Mouse (Mus musculus): ENCODE results near the gene Camk2d. TPM values are rescaled to one million over a fixed set of nuclear protein-coding genes. Genes with fewer than 3 reads are reported as not detected.

Camk2d gene
- total and polyA plus RNA-seq, 3 experiments, result 0.07 to 0.35 TPM; not detected in 1

DNA sequence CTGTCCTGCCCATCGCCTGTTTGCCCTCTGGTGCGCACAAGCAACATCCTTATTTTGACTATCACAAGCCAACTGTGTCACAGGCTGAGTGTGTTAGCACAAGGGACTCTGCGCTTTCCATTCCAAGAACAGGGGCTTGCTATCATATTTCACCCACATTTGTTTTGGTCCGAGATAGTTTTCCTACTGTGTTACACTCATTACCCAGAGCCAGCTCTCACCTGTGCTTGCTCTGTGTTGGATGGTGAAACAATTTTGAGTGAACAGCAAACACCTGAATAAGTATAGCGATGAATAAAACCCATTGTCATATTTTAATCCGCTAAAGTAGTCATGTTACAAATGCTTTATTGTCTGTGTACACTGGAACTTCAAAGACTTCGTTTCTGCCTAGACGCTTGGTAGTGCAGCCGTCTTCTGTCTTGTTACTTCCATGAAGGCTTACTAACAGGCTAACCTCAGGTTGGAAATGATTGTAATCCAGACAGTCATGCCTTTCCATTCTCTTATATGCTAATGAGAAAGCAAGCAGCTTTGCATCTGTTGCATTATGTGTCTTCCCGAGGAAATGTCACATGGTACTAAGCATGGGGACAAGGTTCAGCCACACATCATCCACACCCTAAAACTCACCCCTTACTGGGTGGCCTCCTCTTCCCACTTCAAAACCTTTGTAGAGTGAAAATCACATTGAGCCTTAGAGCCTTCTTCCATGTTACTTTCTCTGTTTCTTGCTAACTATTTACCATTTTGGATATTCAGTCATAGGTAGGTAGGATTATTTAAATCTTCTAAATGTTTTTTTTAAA lies 44.5 kb downstream of the Camk2d start:
- Histone ChIP-seq H3K4me3 (ENCODE audit: control insufficient read depth in 1 of 2, insufficient read depth in 1 of 2, low read depth in 2 of 2, low read length in 2 of 2) (no peak overlapping the region), H3K27me3 (ENCODE audit: control insufficient read depth in 1 of 2, insufficient read depth in 2 of 2, low read length in 2 of 2) (no peaks in the 10 kb centered on the region), H3K9ac (ENCODE audit: control insufficient read depth, low read depth, low read length, poor library complexity, severe bottlenecking) (no peak overlapping the region), H3K36me3 (ENCODE audit: control insufficient read depth in 1 of 2, insufficient read depth in 2 of 2, low read length in 2 of 2) (no peaks in the 10 kb centered on the region), H3K27ac (ENCODE audit: control insufficient read depth, low read depth, low read length) (no peak overlapping the region), H3K4me1 (ENCODE audit: control insufficient read depth in 1 of 2, insufficient read depth in 2 of 2, low read length in 2 of 2) (no peaks in the 10 kb centered on the region), H3K79me2 (ENCODE audit: control insufficient read depth, insufficient read depth, low read length, poor library complexity) (no peaks in the 10 kb centered on the region), H3K9me3 (replicated peaks; ENCODE audit: insufficient read depth, low read length) (no peaks in the 10 kb centered on the region)
- TF ChIP-seq NRF1 (IDR thresholded peaks at IDR 0.05; ENCODE audit: insufficient read depth, low read depth, low read length, poor library complexity, severe bottlenecking) (no peak), POLR2A (IDR thresholded peaks at IDR 0.05; ENCODE audit: control insufficient read depth in 1 of 2, insufficient read depth in 1 of 2, low read depth in 1 of 2, low read length in 2 of 2, poor library complexity in 1 of 2) (no peak), MAX (IDR thresholded peaks at IDR 0.05; ENCODE audit: low read length) (no peak), CTCF (IDR thresholded peaks at IDR 0.05 in 2 of 3, conservative IDR thresholded peaks at IDR 0.05 in 1 of 3; ENCODE audit: control insufficient read depth in 1 of 3, insufficient read depth in 1 of 3, low read depth in 2 of 3, low read length in 3 of 3, poor library complexity in 1 of 3, severe bottlenecking in 1 of 3) (no peak)
- no peak for DNase-seq (ENCODE audit: low read depth, low spot score)

- no peak overlapping the region for H3K4me3 ChIP-seq (ENCODE audit: control insufficient read depth in 1 of 2, insufficient read depth in 1 of 2, low read depth in 2 of 2, low read length in 2 of 2)
- no peaks in the 10 kb centered on the region for H3K36me3 ChIP-seq (ENCODE audit: control insufficient read depth in 1 of 2, insufficient read depth in 2 of 2, low read length in 2 of 2)
- DNase-seq (ENCODE audit: low read depth, low spot score), result no peak
- no peak overlapping the region for H3K9ac ChIP-seq (ENCODE audit: control insufficient read depth, low read depth, low read length, poor library complexity, severe bottlenecking)
- H3K9me3 ChIP-seq (replicated peaks; ENCODE audit: insufficient read depth, low read length), result no peaks in the 10 kb centered on the region
- no peaks in the 10 kb centered on the region for H3K27me3 ChIP-seq (ENCODE audit: control insufficient read depth in 1 of 2, insufficient read depth in 2 of 2, low read length in 2 of 2)
- no peaks in the 10 kb centered on the region for H3K4me1 ChIP-seq (ENCODE audit: control insufficient read depth in 1 of 2, insufficient read depth in 2 of 2, low read length in 2 of 2)
- TF ChIP-seq ZMIZ1 (IDR thresholded peaks at IDR 0.05; ENCODE audit: low read depth, low read length) (no peak), KAT2A (conservative IDR thresholded peaks at IDR 0.05; ENCODE audit: low read depth, low read length) (no peak), MAFK (IDR thresholded peaks at IDR 0.05; ENCODE audit: borderline replicate concordance, low read depth, low read length) (no peak), ZNF384 (IDR thresholded peaks at IDR 0.05; ENCODE audit: low read depth, low read length) (no peak), POLR2AphosphoS5 (IDR thresholded peaks at IDR 0.05; ENCODE audit: borderline replicate concordance, low read depth, low read length) (no peak), CHD2 (IDR thresholded peaks at IDR 0.05; ENCODE audit: low read length) (no peak), RAD21 (IDR thresholded peaks at IDR 0.05; ENCODE audit: low read depth, low read length) (no peak), GATA1 (IDR thresholded peaks at IDR 0.05; ENCODE audit: low read depth, low read length) (no peak)
- H3K27ac ChIP-seq (ENCODE audit: control insufficient read depth, low read depth, low read length), result no peak overlapping the region
- H3K79me2 ChIP-seq (ENCODE audit: control insufficient read depth, insufficient read depth, low read length, poor library complexity), result no peaks in the 10 kb centered on the region
Observed at GRCm38 (mm10) chr3:126641451-126641850, 45.3 kb downstream of the Camk2d start.

Data from MEL (cell line).